Mouse (Mus musculus): ENCODE data around the gene Gm11238. TPM values are rescaled to one million over a fixed set of nuclear protein-coding genes. Genes with fewer than 3 reads are reported as not detected.
A peak's percentile ranks its signal among the peaks of the same experiment; 100 is the strongest.
"Not testable (repeated sequence)": the region's sequence is repeated elsewhere in the genome, so short reads cannot be mapped to it uniquely, and the experiment has no call there.

The Gm11238 gene
- not detected in 2 replicates for polyA plus RNA-seq (2015; fragmentation: Nextera tagmentation; extraction: Ambion mirVana)

DNA sequence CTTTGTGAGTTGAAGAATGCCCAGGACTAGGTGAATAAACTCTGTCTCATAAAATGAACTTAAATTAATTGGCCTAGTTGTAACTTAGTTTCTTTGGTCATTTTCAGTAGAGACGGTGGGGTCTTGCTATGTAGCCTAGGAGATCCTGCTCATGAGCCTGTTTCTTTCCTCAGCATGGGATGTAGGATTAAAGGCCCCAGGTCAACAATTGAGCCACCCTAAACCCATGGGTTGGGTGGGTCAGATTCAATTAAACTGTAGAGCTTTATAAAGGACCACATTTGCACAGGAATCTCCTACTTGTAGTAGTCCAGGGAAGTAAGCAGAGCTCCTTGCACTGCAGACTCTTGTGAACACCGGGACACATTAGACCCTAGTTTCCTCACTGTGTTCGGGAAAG, at the start of gene Gm11238:
Gm11238 (plus strand) TSS at position 301 of the 400 bp plus-strand sequence.
- WGBS = no CpG with 5 or more reads among the region's 3 CpGs
- not testable (repeated sequence) for H3K36me3 ChIP-seq (ENCODE audit: poor library complexity, severe bottlenecking)

GRCm38 (mm10) chr4:73599248-73599647, 8.4 kb upstream of the Gm11238 start:
- Histone ChIP-seq H3K36me3 (ENCODE audit: poor library complexity, severe bottlenecking) (no peaks in the 10 kb centered on the region), H3K27ac (no peak overlapping the region), H3K4me2 (no peak overlapping the region), H3K9me3 (replicated peaks) (no peaks in the 10 kb centered on the region), H3K9ac (no peak overlapping the region), H3K4me1 (no peaks in the 10 kb centered on the region), H3K4me3 (no peak overlapping the region), H3K27me3 (no peaks in the 10 kb centered on the region)
- peak; percentile 88 for ATAC-seq
- WGBS = 6% methylated on average over 3 of the region's 3 CpGs

More for the DNA sequence above, at the start of gene Gm11238:
- not testable (repeated sequence) for H3K9me3 ChIP-seq (replicated peaks); H3K4me1 ChIP-seq; H3K4me2 ChIP-seq; ATAC-seq; H3K27me3 ChIP-seq; H3K9ac ChIP-seq; H3K4me3 ChIP-seq; H3K27ac ChIP-seq

DNA sequence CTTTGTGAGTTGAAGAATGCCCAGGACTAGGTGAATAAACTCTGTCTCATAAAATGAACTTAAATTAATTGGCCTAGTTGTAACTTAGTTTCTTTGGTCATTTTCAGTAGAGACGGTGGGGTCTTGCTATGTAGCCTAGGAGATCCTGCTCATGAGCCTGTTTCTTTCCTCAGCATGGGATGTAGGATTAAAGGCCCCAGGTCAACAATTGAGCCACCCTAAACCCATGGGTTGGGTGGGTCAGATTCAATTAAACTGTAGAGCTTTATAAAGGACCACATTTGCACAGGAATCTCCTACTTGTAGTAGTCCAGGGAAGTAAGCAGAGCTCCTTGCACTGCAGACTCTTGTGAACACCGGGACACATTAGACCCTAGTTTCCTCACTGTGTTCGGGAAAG, 15.0 kb downstream of the Gm11238 start, which contains the start of gene Gm11237:
Gm11237 (plus strand) TSS at position 301 of the 400 bp plus-strand sequence.
- H3K9ac ChIP-seq; H3K4me2 ChIP-seq; H3K36me3 ChIP-seq (ENCODE audit: poor library complexity, severe bottlenecking); H3K27ac ChIP-seq; H3K9me3 ChIP-seq (replicated peaks); H3K4me1 ChIP-seq; ATAC-seq; H3K27me3 ChIP-seq; H3K4me3 ChIP-seq: not testable (repeated sequence)
- no CpG with 5 or more reads among the region's 3 CpGs for WGBS

DNA sequence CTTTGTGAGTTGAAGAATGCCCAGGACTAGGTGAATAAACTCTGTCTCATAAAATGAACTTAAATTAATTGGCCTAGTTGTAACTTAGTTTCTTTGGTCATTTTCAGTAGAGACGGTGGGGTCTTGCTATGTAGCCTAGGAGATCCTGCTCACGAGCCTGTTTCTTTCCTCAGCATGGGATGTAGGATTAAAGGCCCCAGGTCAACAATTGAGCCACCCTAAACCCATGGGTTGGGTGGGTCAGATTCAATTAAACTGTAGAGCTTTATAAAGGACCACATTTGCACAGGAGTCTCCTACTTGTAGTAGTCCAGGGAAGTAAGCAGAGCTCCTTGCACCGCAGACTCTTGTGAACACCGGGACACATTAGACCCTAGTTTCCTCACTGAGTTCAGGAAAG, 30.1 kb downstream of the Gm11238 start, which contains the start of gene Gm11236:
Gm11236 (plus strand) TSS at position 301 of the 400 bp plus-strand sequence.
- WGBS = no CpG with 5 or more reads among the region's 4 CpGs
- not testable (repeated sequence) for ATAC-seq, H3K4me3 ChIP-seq

GRCm38 (mm10) chr4:73661864-73662263, 54.2 kb downstream of the Gm11238 start:
- H3K27ac ChIP-seq; H3K4me3 ChIP-seq; H3K4me1 ChIP-seq; H3K9me3 ChIP-seq (replicated peaks); H3K36me3 ChIP-seq (ENCODE audit: poor library complexity, severe bottlenecking); H3K4me2 ChIP-seq; H3K27me3 ChIP-seq; H3K9ac ChIP-seq; ATAC-seq: not testable (repeated sequence)
- WGBS = 89% methylated on average over 4 of the region's 4 CpGs

More for the DNA sequence above, 30.1 kb downstream of the Gm11238 start, which contains the start of gene Gm11236:
- not testable (repeated sequence) for H3K9ac ChIP-seq; H3K4me1 ChIP-seq; H3K27ac ChIP-seq; H3K9me3 ChIP-seq (replicated peaks); H3K27me3 ChIP-seq; H3K36me3 ChIP-seq (ENCODE audit: poor library complexity, severe bottlenecking); H3K4me2 ChIP-seq

DNA sequence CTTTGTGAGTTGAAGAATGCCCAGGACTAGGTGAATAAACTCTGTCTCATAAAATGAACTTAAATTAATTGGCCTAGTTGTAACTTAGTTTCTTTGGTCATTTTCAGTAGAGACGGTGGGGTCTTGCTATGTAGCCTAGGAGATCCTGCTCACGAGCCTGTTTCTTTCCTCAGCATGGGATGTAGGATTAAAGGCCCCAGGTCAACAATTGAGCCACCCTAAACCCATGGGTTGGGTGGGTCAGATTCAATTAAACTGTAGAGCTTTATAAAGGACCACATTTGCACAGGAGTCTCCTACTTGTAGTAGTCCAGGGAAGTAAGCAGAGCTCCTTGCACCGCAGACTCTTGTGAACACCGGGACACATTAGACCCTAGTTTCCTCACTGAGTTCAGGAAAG, 60.4 kb downstream of the Gm11238 start, which contains the start of gene Gm11239:
Gm11239 (plus strand) TSS at position 301 of the 400 bp plus-strand sequence.
- not testable (repeated sequence) for H3K4me3 ChIP-seq; H3K9ac ChIP-seq; H3K9me3 ChIP-seq (replicated peaks); ATAC-seq; H3K4me2 ChIP-seq; H3K27me3 ChIP-seq; H3K27ac ChIP-seq; H3K36me3 ChIP-seq (ENCODE audit: poor library complexity, severe bottlenecking); H3K4me1 ChIP-seq
- no CpG with 5 or more reads among the region's 4 CpGs for WGBS

DNA sequence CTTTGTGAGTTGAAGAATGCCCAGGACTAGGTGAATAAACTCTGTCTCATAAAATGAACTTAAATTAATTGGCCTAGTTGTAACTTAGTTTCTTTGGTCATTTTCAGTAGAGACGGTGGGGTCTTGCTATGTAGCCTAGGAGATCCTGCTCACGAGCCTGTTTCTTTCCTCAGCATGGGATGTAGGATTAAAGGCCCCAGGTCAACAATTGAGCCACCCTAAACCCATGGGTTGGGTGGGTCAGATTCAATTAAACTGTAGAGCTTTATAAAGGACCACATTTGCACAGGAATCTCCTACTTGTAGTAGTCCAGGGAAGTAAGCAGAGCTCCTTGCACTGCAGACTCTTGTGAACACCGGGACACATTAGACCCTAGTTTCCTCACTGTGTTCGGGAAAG, 75.5 kb downstream of the Gm11238 start, which contains the start of gene Gm428:
Gm428 (plus strand) TSS at position 301 of the 400 bp plus-strand sequence.
- H3K9me3 ChIP-seq (replicated peaks); H3K4me1 ChIP-seq; H3K4me3 ChIP-seq; H3K27me3 ChIP-seq; H3K27ac ChIP-seq; ATAC-seq; H3K9ac ChIP-seq; H3K4me2 ChIP-seq; H3K36me3 ChIP-seq (ENCODE audit: poor library complexity, severe bottlenecking): not testable (repeated sequence)
- WGBS = 88% methylated on average over 2 of the region's 4 CpGs

Other genes with a start within 250 kb of the Gm11238 start
- not detected in 2 replicates for gene Gm11487, start 202.8 kb upstream of the Gm11238 start, polyA plus RNA-seq (2015; fragmentation: Nextera tagmentation; extraction: Ambion mirVana)
- not detected in 2 replicates for gene Gm11237, start 15.1 kb downstream of the Gm11238 start, polyA plus RNA-seq (2015; fragmentation: Nextera tagmentation; extraction: Ambion mirVana)
- not detected in 2 replicates for gene Gm11236, start 30.2 kb downstream of the Gm11238 start, polyA plus RNA-seq (2015; fragmentation: Nextera tagmentation; extraction: Ambion mirVana)
- gene Gm11239, start 60.5 kb downstream of the Gm11238 start, polyA plus RNA-seq (2015; fragmentation: Nextera tagmentation; extraction: Ambion mirVana) = not detected in 2 replicates
- not detected in 2 replicates for gene Gm428, start 75.6 kb downstream of the Gm11238 start, polyA plus RNA-seq (2015; fragmentation: Nextera tagmentation; extraction: Ambion mirVana)
- 0.06 and 0.08 TPM in 2 replicates for gene Rasef, start 183.1 kb downstream of the Gm11238 start, polyA plus RNA-seq (2015; fragmentation: Nextera tagmentation; extraction: Ambion mirVana)

Measured in forebrain, embryonic 13.5 days (tissue).